Mouse (Mus musculus) embryonic facial prominence, embryonic 14.5 days (tissue): ENCODE results near the gene 4931428F04Rik. TPM values are rescaled to one million over a fixed set of nuclear protein-coding genes. Genes with fewer than 3 reads are reported as not detected.

Experiments
- ATAC-seq: fragments of 200-750 bp; cut with Nextera tagmentation; 2 replicates; pipeline ENCODE4 v1.8.0; 2017; ENCODE audit warnings: low read depth, moderate number of reproducible peaks, moderate TSS enrichment
- DNase-seq: peaks from one replicate; pipeline ENCODE4 v3.0.0-alpha.2; 2015; ENCODE audit warnings: low spot score
- H3K27ac ChIP-seq: fragments of 300-500 bp; sonication (generic); replicated peaks from 2 replicates; pipeline ENCODE4 v1.5.1; 2014; ENCODE audit warnings: low read depth, mild to moderate bottlenecking, low read length, moderate library complexity
- H3K27me3 ChIP-seq: fragments of 300-500 bp; sonication (generic); replicated peaks from 2 replicates; pipeline ENCODE4 v1.6.1; 2014; ENCODE audit warnings: low read length; ENCODE audit not compliant: control insufficient read depth, insufficient read depth
- H3K36me3 ChIP-seq: fragments of 300-500 bp; sonication (generic); 2 replicates; pipeline ENCODE4 v1.6.1; 2014; ENCODE audit warnings: low read length, mixed read lengths; ENCODE audit not compliant: control insufficient read depth, insufficient read depth
- H3K4me1 ChIP-seq: fragments of 300-500 bp; sonication (generic); 2 replicates; pipeline ENCODE4 v1.6.1; 2014; ENCODE audit warnings: antibody characterized with exemption, low read length; ENCODE audit not compliant: control insufficient read depth, insufficient read depth
- H3K4me2 ChIP-seq: fragments of 300-500 bp; sonication (generic); 2 replicates; pipeline ENCODE4 v1.6.1; 2014; ENCODE audit warnings: low read depth, mild to moderate bottlenecking, low read length, moderate library complexity, mixed read lengths
- H3K4me3 ChIP-seq: fragments of 300-500 bp; sonication (generic); 2 replicates; pipeline ENCODE4 v1.5.1; 2014; ENCODE audit warnings: low read depth, mild to moderate bottlenecking, low read length
- H3K9ac ChIP-seq: fragments of 300-500 bp; sonication (generic); 2 replicates; pipeline ENCODE4 v1.6.1; 2014; ENCODE audit warnings: low read depth, mild to moderate bottlenecking, low read length, moderate library complexity, mixed read lengths
- H3K9me3 ChIP-seq: fragments of 300-500 bp; sonication (generic); 2 replicates; pipeline ENCODE4 v1.6.1; 2016; ENCODE audit warnings: low read length; ENCODE audit not compliant: control insufficient read depth
- WGBS: fragments of 180-500 bp; shearing (Covaris S2); extraction: QIAGEN DNeasy Blood & Tissue Kit; methylation state at CpG from one replicate; pipeline ENCODE4 v1.1.7; 2014; 5-methylcytosine and 5-hydroxymethylcytosine counted together
- polyA plus RNA-seq: library from polyadenylated mRNA; unstranded; fragments of >200 nt; fragmentation: Nextera tagmentation; extraction: Ambion mirVana; gene quantifications from 2 replicates; pipeline ENCODE4 v1.2.1, GENCODE M21; 2014

The 4931428F04Rik gene
- polyA plus RNA-seq, 1 experiment from 2014 or later: 8.1 TPM

GRCm38 (mm10) chr8:105311718-105312117, 22.1 kb upstream of the 4931428F04Rik start:
- Histone ChIP-seq H3K27me3 (no peaks in the 10 kb centered on the region), H3K9ac (no peak overlapping the region), H3K4me2 (no peak overlapping the region), H3K4me1 (no peaks in the 10 kb centered on the region), H3K4me3 (no peak overlapping the region), H3K36me3 (peaks cover 87% of the 10 kb centered on the region), H3K27ac (no peak overlapping the region), H3K9me3 (no peaks in the 10 kb centered on the region)
- DNase-seq (no peak), ATAC-seq (no peak)
- WGBS: 82% methylated on average over 1 of the region's 1 CpGs

- Histone ChIP-seq H3K4me1 (peaks cover 7% of the 10 kb centered on the region), H3K36me3 (peaks cover 74% of the 10 kb centered on the region), H3K9ac (no peak overlapping the region), H3K27ac (no peak overlapping the region), H3K27me3 (no peaks in the 10 kb centered on the region), H3K9me3 (no peaks in the 10 kb centered on the region), H3K4me2 (no peak overlapping the region), H3K4me3 (no peak overlapping the region)
- ATAC-seq (no peak), DNase-seq (no peak)
- WGBS: 81% methylated on average over 8 of the region's 8 CpGs
These were observed 20.5 kb upstream of the 4931428F04Rik start for GRCm38 (mm10) chr8:105310118-105310517.

- Histone ChIP-seq H3K27me3 (no peaks in the 10 kb centered on the region), H3K9ac (no peak overlapping the region), H3K36me3 (peaks cover 70% of the 10 kb centered on the region), H3K27ac (no peak overlapping the region), H3K4me3 (no peak overlapping the region), H3K4me1 (peaks cover 11% of the 10 kb centered on the region), H3K9me3 (no peaks in the 10 kb centered on the region), H3K4me2 (no peak overlapping the region)
- whole genome bisulfite sequencing: 78% methylated on average over 15 of the region's 15 CpGs
- DNase-seq (no peak), ATAC-seq (no peak)
These were observed 19.6 kb upstream of the 4931428F04Rik start for GRCm38 (mm10) chr8:105309142-105309847.

- Histone ChIP-seq H3K4me1 (peaks cover 11% of the 10 kb centered on the region), H3K4me2 (no peak overlapping the region), H3K9ac (no peak overlapping the region), H3K4me3 (no peak overlapping the region), H3K27me3 (no peaks in the 10 kb centered on the region), H3K27ac (no peak overlapping the region), H3K9me3 (no peaks in the 10 kb centered on the region), H3K36me3 (peaks cover 71% of the 10 kb centered on the region)
- ATAC-seq (no peak), DNase-seq (no peak)
- WGBS: 91% methylated on average over 10 of the region's 10 CpGs
These were observed 18.8 kb upstream of the 4931428F04Rik start for GRCm38 (mm10) chr8:105308428-105308827.

- Histone ChIP-seq H3K4me1 (peaks cover 11% of the 10 kb centered on the region), H3K4me3 (no peak overlapping the region), H3K9ac (no peak overlapping the region), H3K4me2 (no peak overlapping the region), H3K36me3 (peaks cover 70% of the 10 kb centered on the region), H3K27me3 (no peaks in the 10 kb centered on the region), H3K27ac (no peak overlapping the region), H3K9me3 (no peaks in the 10 kb centered on the region)
- ATAC-seq (no peak), DNase-seq (no peak)
- 90% methylated on average over 13 of the region's 13 CpGs for WGBS
These were observed 18.0 kb upstream of the 4931428F04Rik start for GRCm38 (mm10) chr8:105307670-105308069.

- DNase-seq (no peak), ATAC-seq (peak; percentile 23)
- 27% methylated on average over 5 of the region's 5 CpGs for WGBS
- Histone ChIP-seq H3K9ac (peak overlapping the region; percentile 61), H3K9me3 (no peaks in the 10 kb centered on the region), H3K27me3 (no peaks in the 10 kb centered on the region), H3K27ac (peak overlapping the region; percentile 82), H3K4me1 (peaks cover 11% of the 10 kb centered on the region), H3K36me3 (peaks cover 70% of the 10 kb centered on the region), H3K4me3 (peak overlapping the region; percentile 41), H3K4me2 (peak overlapping the region; percentile 80)
These were observed 16.6 kb upstream of the 4931428F04Rik start for GRCm38 (mm10) chr8:105306146-105306691.

GRCm38 (mm10) chr8:105305211-105306145, 15.8 kb upstream of the 4931428F04Rik start, which contains the start of gene Elmo3:
TSS of gene Elmo3 (plus strand) at chr8:105305601.
- peaks cover 70% of the 10 kb centered on the region for H3K36me3 ChIP-seq
- peak within 1 kb of the TSS; percentile 41 for H3K4me3 ChIP-seq
- no peaks in the 10 kb centered on the region for H3K27me3 ChIP-seq
- ATAC-seq: peak; percentile 90
- H3K9me3 ChIP-seq: no peaks in the 10 kb centered on the region
- WGBS: 4% methylated on average over 25 of the region's 30 CpGs
- peaks cover 11% of the 10 kb centered on the region for H3K4me1 ChIP-seq
- H3K9ac ChIP-seq: peak within 1 kb of the TSS; percentile 61
- DNase-seq: peak; percentile 85
- H3K4me2 ChIP-seq: peak within 1 kb of the TSS; percentile 80
- peak within 1 kb of the TSS; percentile 82 for H3K27ac ChIP-seq

- no peak overlapping the region for H3K9ac ChIP-seq
- WGBS: 57% methylated on average over 9 of the region's 9 CpGs
- peak overlapping the region; percentile 82 for H3K27ac ChIP-seq
- H3K36me3 ChIP-seq: peaks cover 70% of the 10 kb centered on the region
- peak; percentile 56 for DNase-seq
- ATAC-seq: peak; percentile 5; the same call in 1 of the 2 replicates
- H3K4me1 ChIP-seq: peaks cover 11% of the 10 kb centered on the region
- no peak overlapping the region for H3K4me3 ChIP-seq
- peak overlapping the region; percentile 80; the same call in 1 of the 2 replicates for H3K4me2 ChIP-seq
- H3K9me3 ChIP-seq: no peaks in the 10 kb centered on the region
- H3K27me3 ChIP-seq: no peaks in the 10 kb centered on the region
These were observed 14.9 kb upstream of the 4931428F04Rik start for GRCm38 (mm10) chr8:105304325-105305210.
